Mouse (Mus musculus): ENCODE data around the gene Fblim1. TPM values are rescaled to one million over a fixed set of nuclear protein-coding genes. Genes with fewer than 3 reads are reported as not detected.
A peak's percentile ranks its signal among the peaks of the same experiment; 100 is the strongest.
"Not testable (repeated sequence)": the region's sequence is repeated elsewhere in the genome, so short reads cannot be mapped to it uniquely, and the experiment has no call there.

The Fblim1 gene
- total and polyA plus RNA-seq, 2 experiments from 2014 or later, result 57.5 to 61.5 TPM

- H3K4me2 ChIP-seq (ENCODE audit: low read depth, low read length), result no peak overlapping the region
- 63% methylated on average over 10 of the region's 10 CpGs for WGBS
- H3K4me1 ChIP-seq (ENCODE audit: control insufficient read depth, insufficient read depth), result peaks cover 5% of the 10 kb centered on the region; the same call in 1 of the 2 replicates
- peaks cover 10% of the 10 kb centered on the region for H3K36me3 ChIP-seq (replicated peaks; ENCODE audit: control insufficient read depth, insufficient read depth, low read length)
- ATAC-seq (ENCODE audit: insufficient read depth, low read depth) (no peak), DNase-seq (ENCODE audit: low spot score) (no peak)
- no peak overlapping the region for H3K4me3 ChIP-seq (ENCODE audit: low read depth, low read length)
- no peak overlapping the region for H3K27ac ChIP-seq (ENCODE audit: low read depth)
- no peaks in the 10 kb centered on the region for H3K9me3 ChIP-seq (replicated peaks; ENCODE audit: control insufficient read depth, low read length)
- TF ChIP-seq EP300 (IDR thresholded peaks at IDR 0.05; ENCODE audit: low read depth) (no peak), CTCF (IDR thresholded peaks at IDR 0.05; ENCODE audit: low read depth) (no peak)
- no peak overlapping the region for H3K9ac ChIP-seq (replicated peaks; ENCODE audit: low read depth, low read length)
- H3K27me3 ChIP-seq (ENCODE audit: control insufficient read depth, insufficient read depth, low read length), result no peaks in the 10 kb centered on the region
These were observed 34.0 kb downstream of the Fblim1 start for GRCm38 (mm10) chr4:141571934-141572333.

GRCm38 (mm10) chr4:141571337-141571739 is 34.6 kb downstream of the Fblim1 start:
- TF ChIP-seq CTCF (IDR thresholded peaks at IDR 0.05; ENCODE audit: low read depth), result no peak
- TF ChIP-seq EP300 (IDR thresholded peaks at IDR 0.05; ENCODE audit: low read depth), result no peak
- Histone ChIP-seq H3K9ac (replicated peaks; ENCODE audit: low read depth, low read length) (0 out of 2 replicates have a peak overlapping the region, but pooled peaks have one; percentile 23), H3K4me3 (ENCODE audit: low read depth, low read length) (no peak overlapping the region)

GRCm38 (mm10) chr4:141570821-141571220 is 35.1 kb downstream of the Fblim1 start:
- no peak overlapping the region for H3K27ac ChIP-seq (ENCODE audit: low read depth)
- H3K9ac ChIP-seq (replicated peaks; ENCODE audit: low read depth, low read length), result no peak overlapping the region
- 88% methylated on average over 1 of the region's 1 CpGs for WGBS
- no peaks in the 10 kb centered on the region for H3K27me3 ChIP-seq (ENCODE audit: control insufficient read depth, insufficient read depth, low read length)
- DNase-seq (ENCODE audit: low spot score) (no peak), ATAC-seq (ENCODE audit: insufficient read depth, low read depth) (no peak)
- TF ChIP-seq CTCF (IDR thresholded peaks at IDR 0.05; ENCODE audit: low read depth), result no peak
- TF ChIP-seq EP300 (IDR thresholded peaks at IDR 0.05; ENCODE audit: low read depth), result no peak
- H3K36me3 ChIP-seq (replicated peaks; ENCODE audit: control insufficient read depth, insufficient read depth, low read length), result no peaks in the 10 kb centered on the region
- H3K4me3 ChIP-seq (ENCODE audit: low read depth, low read length), result no peak overlapping the region
- peaks cover 5% of the 10 kb centered on the region; the same call in 1 of the 2 replicates for H3K4me1 ChIP-seq (ENCODE audit: control insufficient read depth, insufficient read depth)
- H3K9me3 ChIP-seq (replicated peaks; ENCODE audit: control insufficient read depth, low read length), result no peaks in the 10 kb centered on the region
- H3K4me2 ChIP-seq (ENCODE audit: low read depth, low read length), result no peak overlapping the region

More at GRCm38 (mm10) chr4:141571337-141571739, 34.6 kb downstream of the Fblim1 start:
- Histone ChIP-seq H3K36me3 (replicated peaks; ENCODE audit: control insufficient read depth, insufficient read depth, low read length) (peaks cover 4% of the 10 kb centered on the region), H3K27me3 (ENCODE audit: control insufficient read depth, insufficient read depth, low read length) (no peaks in the 10 kb centered on the region), H3K4me2 (ENCODE audit: low read depth, low read length) (no peak overlapping the region), H3K9me3 (replicated peaks; ENCODE audit: control insufficient read depth, low read length) (no peaks in the 10 kb centered on the region), H3K27ac (ENCODE audit: low read depth) (no peak overlapping the region), H3K4me1 (ENCODE audit: control insufficient read depth, insufficient read depth) (peaks cover 5% of the 10 kb centered on the region; the same call in 1 of the 2 replicates)
- no peak for ATAC-seq (ENCODE audit: insufficient read depth, low read depth)
- DNase-seq (ENCODE audit: low spot score), result no peak
- 35% methylated on average over 6 of the region's 6 CpGs for WGBS

- DNase-seq (ENCODE audit: low spot score) (no peak), ATAC-seq (ENCODE audit: insufficient read depth, low read depth) (peak; percentile 79)
- Histone ChIP-seq H3K27me3 (ENCODE audit: control insufficient read depth, insufficient read depth, low read length) (no peaks in the 10 kb centered on the region), H3K9me3 (replicated peaks; ENCODE audit: control insufficient read depth, low read length) (no peaks in the 10 kb centered on the region), H3K4me1 (ENCODE audit: control insufficient read depth, insufficient read depth) (peaks cover 5% of the 10 kb centered on the region; the same call in 1 of the 2 replicates), H3K9ac (replicated peaks; ENCODE audit: low read depth, low read length) (no peak overlapping the region), H3K27ac (ENCODE audit: low read depth) (peak overlapping the region; percentile 34; the same call in 1 of the 2 replicates), H3K4me3 (ENCODE audit: low read depth, low read length) (no peak overlapping the region), H3K36me3 (replicated peaks; ENCODE audit: control insufficient read depth, insufficient read depth, low read length) (no peaks in the 10 kb centered on the region), H3K4me2 (ENCODE audit: low read depth, low read length) (no peak overlapping the region)
- TF ChIP-seq CTCF (IDR thresholded peaks at IDR 0.05; ENCODE audit: low read depth), result no peak
- peak; percentile 84; the same call in 1 of the 2 replicates for TF ChIP-seq EP300 (IDR thresholded peaks at IDR 0.05; ENCODE audit: low read depth)
- WGBS, result 29% methylated on average over 6 of the region's 6 CpGs
These were observed 35.9 kb downstream of the Fblim1 start for GRCm38 (mm10) chr4:141570004-141570403.

- H3K27me3 ChIP-seq (ENCODE audit: control insufficient read depth, insufficient read depth, low read length), result no peaks in the 10 kb centered on the region
- no peak overlapping the region for H3K4me3 ChIP-seq (ENCODE audit: low read depth, low read length)
- ATAC-seq (ENCODE audit: insufficient read depth, low read depth) (no peak), DNase-seq (ENCODE audit: low spot score) (no peak)
- H3K27ac ChIP-seq (ENCODE audit: low read depth), result no peak overlapping the region
- TF ChIP-seq CTCF (IDR thresholded peaks at IDR 0.05; ENCODE audit: low read depth) (no peak), EP300 (IDR thresholded peaks at IDR 0.05; ENCODE audit: low read depth) (no peak)
- H3K36me3 ChIP-seq (replicated peaks; ENCODE audit: control insufficient read depth, insufficient read depth, low read length), result no peaks in the 10 kb centered on the region
- H3K4me2 ChIP-seq (ENCODE audit: low read depth, low read length), result no peak overlapping the region
- no peaks in the 10 kb centered on the region for H3K9me3 ChIP-seq (replicated peaks; ENCODE audit: control insufficient read depth, low read length)
- H3K9ac ChIP-seq (replicated peaks; ENCODE audit: low read depth, low read length), result no peak overlapping the region
- 77% methylated on average over 5 of the region's 5 CpGs for WGBS
- H3K4me1 ChIP-seq (ENCODE audit: control insufficient read depth, insufficient read depth), result peaks cover 5% of the 10 kb centered on the region; the same call in 1 of the 2 replicates
These were observed 36.9 kb downstream of the Fblim1 start for GRCm38 (mm10) chr4:141568966-141569365.

- not testable (repeated sequence) for H3K27me3 ChIP-seq (ENCODE audit: control insufficient read depth, insufficient read depth, low read length); H3K9ac ChIP-seq (replicated peaks; ENCODE audit: low read depth, low read length); H3K4me3 ChIP-seq (ENCODE audit: low read depth, low read length); H3K9me3 ChIP-seq (replicated peaks; ENCODE audit: control insufficient read depth, low read length); H3K4me1 ChIP-seq (ENCODE audit: control insufficient read depth, insufficient read depth); H3K36me3 ChIP-seq (replicated peaks; ENCODE audit: control insufficient read depth, insufficient read depth, low read length); DNase-seq (ENCODE audit: low spot score); ATAC-seq (ENCODE audit: insufficient read depth, low read depth); H3K27ac ChIP-seq (ENCODE audit: low read depth); H3K4me2 ChIP-seq (ENCODE audit: low read depth, low read length)
- 92% methylated on average over 7 of the region's 7 CpGs for WGBS
These were observed 38.7 kb downstream of the Fblim1 start for GRCm38 (mm10) chr4:141567174-141567573.

Measured in heart, postnatal 0 days (tissue).